Mouse (Mus musculus) A20 (cell line): ENCODE measurements around the gene Fam168a.
A peak's percentile ranks its signal among the peaks of the same experiment; 100 is the strongest.

ENCODE experiments used
- DNase-seq: peaks from one replicate; pipeline ENCODE4 v3.0.0-alpha.2; 2011; ENCODE audit warnings: low read depth, low spot score

The Fam168a gene

DNA sequence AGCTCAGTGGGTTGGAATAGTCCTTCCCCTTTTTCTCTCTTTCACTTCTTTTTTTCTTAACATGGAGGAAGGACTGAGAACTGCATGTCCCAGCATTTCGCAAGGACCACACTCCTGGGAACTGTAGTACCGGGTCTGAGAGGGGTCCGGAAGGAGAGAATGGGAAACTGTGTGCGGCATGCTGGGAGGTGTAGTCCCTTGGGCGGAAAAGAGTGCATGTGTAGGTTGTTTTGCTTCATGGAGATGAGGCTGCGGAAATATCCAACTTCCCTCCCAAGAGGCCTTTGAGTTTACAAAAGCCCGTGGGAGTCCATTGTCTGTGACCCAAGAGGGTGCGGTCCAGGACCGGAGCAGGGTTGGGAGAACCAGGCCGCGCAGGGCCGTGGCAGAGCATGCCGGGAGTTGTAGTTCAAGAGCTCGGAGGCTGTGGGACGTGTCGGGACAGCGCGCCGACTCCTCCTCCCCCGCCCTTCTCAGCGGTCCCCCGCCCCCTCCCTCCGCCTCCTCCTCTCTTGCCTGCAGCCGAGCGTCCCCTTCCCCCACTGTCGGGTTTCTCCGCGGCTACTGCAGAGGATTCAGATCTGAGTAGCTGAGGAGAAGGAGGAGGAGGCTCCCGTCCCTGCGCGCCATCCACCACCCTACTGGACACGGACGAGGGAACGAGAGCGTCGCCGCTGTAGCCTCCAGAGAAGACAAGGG, at the start of gene Fam168a:
Gene Fam168a, plus strand, starts transcription at position 493 of the 699 bp plus-strand sequence.
- DNase-seq, result peak; percentile 98

- DNase-seq, result no peak
Observed at GRCm38 (mm10) chr7:100656739-100657138, 49.7 kb upstream of the Fam168a start.

DNA sequence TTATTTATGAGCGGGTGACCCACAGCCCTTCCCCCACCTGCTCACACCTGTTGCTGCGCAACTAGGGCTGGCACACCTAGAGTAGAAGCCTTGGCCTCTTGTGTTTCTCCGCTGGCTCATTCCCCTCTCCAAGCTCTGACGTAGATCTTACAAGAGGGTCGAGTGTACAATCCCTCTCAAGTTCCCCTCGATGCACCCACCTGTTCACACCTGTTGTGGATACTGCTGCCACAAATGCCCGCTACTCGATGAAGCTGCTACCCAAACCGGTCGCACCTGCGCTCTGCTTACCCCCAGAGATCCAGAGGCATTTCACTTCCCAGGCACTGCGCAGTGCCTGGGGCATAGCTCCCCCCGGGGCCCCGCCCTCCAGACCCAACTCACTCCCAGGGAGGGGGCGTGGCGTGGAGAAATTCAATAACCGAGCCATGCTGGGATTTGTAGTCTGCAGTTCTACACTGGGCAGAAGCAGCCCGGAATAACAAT, 48.3 kb upstream of the Fam168a start:
- DNase-seq, result no peak

DNA sequence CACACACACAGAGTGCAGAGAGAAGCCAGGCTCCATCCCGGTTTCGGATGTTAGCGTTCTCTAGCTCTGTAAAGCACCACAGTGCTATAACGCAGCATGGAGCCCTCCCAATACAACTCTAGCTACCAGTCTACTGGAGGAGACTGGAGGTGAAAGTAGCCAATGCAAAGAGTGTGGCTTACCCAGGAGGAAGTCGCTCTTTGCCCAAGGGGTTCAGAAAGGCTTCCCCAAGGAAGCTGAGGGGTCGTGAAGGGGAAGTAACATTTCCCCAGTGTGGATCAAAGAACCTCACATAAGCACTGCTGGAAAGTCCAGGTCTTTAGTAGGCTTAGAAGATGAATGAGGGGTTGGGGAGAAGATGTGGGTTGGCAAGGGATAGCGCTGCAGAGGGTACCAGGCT, 45.2 kb upstream of the Fam168a start:
- no peak for DNase-seq

- DNase-seq, result no peak
Observed at GRCm38 (mm10) chr7:100662231-100662630, 44.2 kb upstream of the Fam168a start, which contains the start of gene Plekhb1. Plekhb1 (minus strand) TSS chr7:100662414.

DNA sequence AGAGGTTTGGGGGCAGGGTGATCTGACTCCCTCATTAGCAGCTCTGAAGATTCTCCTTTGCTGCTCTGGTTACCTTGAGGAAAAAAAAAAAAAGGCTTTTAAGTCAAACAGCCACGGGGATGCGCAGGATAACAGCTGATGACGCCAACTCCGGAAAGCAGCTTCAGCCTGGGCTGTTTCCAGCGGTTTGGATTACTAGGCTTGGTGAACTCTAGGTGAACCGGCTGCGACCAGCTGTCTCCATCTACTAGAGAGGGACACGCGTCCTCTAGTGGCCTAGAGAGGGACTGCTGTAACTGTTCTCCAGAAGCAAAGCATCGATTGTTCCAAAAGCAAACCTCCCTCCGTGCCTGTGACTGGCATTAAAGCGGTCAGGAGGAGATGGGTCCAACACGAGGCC, 43.2 kb upstream of the Fam168a start:
- peak; percentile 81 for DNase-seq

DNA sequence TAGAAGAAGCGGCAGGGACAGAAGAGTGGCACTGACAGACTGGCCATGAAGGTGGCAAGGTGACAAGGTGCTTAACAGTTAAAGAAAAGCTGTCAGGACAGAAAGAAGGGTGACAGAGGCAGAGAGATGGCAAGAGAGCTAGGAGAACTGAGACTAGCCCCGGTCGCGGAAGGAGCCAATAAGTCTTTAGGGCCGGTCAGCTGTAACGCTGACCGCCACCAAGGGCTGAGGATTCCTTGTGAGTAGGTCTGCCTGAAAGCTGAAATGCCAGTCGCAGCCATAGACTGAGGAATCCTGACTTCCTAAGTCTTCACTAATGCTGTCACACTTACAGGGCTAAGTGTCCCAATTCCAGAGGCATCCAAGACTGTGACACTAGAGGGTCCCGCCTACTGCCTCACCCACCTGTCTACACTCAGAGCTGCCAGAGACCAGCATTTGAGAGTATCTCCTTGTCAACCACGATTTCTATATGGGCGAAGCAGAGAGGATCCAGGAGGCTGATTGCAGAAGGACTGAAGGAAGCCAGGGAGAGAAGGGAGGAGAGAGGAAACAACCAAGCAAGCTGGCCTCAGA, 42.6 kb upstream of the Fam168a start:
- DNase-seq, result no peak

DNA sequence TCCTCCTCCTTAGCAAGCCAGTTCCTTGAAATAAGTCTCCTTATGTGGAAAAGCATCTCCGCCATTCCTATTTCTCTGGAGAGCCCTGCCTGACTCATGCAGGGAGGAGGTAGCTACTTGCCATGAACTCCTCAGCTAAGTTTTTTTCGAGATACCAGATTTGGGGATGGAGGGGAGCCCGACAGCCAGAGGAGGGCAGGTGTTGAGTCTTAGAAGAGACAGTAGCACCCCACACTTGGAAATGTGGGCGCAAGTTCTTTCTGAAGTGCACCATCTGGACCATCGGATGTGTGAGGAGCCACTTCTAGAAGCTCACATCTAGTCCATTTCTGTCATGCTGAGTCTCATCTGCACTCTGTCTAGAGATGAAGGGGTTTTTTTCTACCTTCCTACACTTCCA, 35.8 kb upstream of the Fam168a start:
- no peak for DNase-seq

DNA sequence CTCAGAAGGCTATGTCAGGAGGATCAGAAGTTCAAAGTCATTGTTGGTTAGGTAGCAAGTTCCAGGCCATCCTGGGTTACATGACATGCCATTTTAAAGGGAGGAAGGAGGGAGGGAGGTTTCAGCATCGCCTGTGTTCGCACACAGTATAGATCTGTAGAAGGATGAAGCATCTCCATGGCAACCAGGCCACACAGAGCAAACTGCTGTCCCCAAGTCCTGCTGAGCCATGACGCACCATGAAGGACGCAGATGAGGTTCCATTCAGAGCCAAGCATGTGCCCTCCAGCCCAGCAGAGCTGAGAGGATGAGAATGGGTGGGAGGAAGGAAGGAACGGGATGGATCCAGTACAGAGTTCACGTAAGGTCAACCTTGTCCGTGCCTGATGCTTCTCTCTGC, 33.0 kb upstream of the Fam168a start:
- no peak for DNase-seq

- peak; percentile 65 for DNase-seq
Observed at GRCm38 (mm10) chr7:100674941-100675340, 31.5 kb upstream of the Fam168a start.

DNA sequence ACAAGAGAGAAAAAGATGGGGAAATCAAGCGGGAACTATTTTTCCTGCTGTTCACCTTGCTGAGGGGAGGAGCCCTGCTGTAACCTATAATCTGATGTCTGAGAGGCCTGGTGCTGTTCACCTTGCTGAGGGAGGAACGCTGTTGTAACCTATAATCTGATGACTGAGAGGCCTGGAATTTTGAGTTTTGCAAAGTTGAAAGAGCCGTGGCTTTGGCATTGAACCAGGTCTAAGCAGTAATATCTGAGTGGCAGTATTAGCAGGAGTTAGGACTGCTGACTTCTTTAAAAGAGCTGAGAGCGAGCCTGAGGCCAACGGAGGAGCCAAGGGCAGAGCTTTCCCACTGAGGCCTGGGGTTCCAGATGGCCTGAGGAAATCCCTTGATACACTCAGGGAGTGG, 28.4 kb upstream of the Fam168a start:
- no peak for DNase-seq

DNA sequence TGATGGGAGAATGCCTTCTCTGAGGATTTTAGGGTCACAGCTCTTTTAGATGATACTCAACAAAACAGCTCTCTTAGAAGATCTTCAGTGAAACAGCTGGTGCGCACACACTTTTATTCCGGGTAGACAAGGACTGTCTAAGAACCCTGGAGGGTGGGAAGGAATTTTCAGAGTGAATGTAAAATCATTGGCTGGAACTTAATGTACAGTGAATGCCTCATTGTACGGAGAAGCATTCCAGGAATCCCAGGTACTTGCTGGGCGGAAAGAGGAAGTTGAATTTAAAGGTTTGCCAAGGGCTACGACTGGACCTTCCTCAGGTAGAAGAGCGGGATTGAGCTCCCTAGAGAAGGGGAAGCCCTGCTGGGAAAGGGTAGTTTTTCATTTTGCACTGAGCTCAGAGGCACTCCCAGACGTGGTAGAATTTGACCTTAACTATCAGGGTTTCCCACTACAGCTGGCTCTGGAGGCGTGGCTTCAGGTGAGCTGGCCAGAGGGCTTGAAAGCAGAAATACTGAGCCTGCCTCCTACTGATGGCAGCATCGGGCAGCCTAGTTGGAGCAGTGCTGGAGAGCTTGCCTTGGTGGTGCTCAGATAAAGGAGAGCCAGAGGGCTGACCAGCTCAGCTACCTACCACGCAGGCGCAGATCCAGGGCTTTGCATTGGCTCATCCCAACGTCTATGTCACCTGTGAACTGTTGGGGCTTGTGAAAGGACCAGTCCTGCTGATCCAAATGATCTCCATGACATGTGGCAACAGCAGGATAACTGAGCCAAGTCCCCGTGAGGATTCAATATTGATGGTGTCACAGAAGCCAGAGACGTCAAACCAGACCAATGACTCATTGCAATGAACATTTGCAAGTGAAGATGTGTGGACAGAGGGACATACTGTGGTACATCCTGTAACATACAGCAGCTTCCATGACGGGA, 27.2 kb upstream of the Fam168a start:
- no peak for DNase-seq

DNA sequence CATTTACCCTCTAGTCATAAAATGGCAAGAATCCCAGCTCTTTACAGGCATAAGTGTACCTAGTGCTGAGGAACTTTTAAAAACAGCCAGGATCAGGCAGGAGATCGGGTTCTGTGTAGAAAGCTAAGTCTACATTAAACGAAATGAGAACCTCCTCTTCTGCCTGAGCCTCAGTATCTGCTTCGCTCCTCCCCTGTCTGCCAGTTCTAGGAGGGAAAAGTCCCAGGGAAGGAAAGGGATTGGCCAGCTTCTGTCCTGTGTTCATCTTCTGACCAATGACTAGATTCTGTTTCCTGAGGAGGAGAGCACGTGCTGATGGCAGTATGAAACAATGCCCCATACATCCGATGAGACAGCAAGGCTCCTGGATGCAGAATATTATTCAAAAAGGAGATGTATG, 25.3 kb upstream of the Fam168a start:
- DNase-seq, result no peak

DNA sequence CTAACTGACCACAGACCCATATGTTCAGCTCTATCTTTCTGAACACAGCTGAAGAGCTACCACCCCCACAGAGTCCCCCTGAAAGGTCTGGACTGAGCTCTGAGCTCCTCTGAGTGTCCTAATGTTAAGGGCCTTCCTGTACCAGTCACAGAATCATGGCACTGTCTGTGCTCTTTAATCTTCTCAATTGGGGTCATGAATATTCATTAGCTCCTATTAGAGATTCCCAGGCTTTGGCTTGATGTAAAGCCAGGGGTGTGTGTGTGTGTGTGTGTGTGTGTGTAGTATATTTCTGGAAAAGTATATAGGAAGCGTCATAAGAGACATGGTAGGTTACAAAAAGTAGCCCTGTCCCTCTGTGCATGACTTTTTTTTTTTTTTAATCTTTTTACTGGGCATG, 23.2 kb upstream of the Fam168a start:
- no peak for DNase-seq

DNA sequence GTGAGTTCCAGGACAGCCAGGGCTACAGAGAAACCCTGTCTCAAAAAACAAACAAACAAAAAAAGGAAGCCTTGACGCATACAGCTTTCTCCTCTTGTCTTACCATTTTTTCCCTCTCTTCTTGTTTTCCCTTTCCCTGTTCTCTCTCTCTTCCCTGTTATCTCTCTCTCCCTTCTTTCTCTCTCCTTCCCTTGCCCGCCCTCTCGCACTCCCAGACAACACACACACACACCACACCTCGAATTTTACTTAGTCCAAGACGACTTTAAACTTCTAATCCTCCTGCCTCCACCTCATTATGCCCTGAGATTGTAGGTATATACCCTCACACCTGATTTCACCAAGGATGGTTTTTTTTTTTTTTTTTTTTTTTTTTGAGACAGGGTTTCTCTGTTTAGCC, 22.4 kb upstream of the Fam168a start:
- no peak for DNase-seq

DNA sequence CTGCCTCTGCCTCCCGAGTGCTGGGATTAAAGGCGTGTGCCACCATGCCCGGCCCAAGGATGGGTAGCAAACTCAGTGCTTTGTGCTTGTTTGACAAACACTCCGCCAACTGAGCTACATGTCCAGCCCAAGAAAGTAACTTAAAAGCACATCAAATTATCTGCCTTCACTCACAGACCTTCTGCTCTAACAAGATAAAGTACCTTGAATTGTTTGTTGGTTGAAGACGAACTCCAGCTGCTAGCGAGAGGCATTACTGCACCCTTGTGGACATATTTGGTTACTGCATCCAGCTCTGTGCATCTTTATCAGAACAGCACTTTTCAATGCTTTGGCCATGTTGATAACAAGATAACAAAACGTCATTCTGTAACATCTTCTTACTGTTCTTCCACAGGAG, 21.9 kb upstream of the Fam168a start:
- peak; percentile 78 for DNase-seq

DNA sequence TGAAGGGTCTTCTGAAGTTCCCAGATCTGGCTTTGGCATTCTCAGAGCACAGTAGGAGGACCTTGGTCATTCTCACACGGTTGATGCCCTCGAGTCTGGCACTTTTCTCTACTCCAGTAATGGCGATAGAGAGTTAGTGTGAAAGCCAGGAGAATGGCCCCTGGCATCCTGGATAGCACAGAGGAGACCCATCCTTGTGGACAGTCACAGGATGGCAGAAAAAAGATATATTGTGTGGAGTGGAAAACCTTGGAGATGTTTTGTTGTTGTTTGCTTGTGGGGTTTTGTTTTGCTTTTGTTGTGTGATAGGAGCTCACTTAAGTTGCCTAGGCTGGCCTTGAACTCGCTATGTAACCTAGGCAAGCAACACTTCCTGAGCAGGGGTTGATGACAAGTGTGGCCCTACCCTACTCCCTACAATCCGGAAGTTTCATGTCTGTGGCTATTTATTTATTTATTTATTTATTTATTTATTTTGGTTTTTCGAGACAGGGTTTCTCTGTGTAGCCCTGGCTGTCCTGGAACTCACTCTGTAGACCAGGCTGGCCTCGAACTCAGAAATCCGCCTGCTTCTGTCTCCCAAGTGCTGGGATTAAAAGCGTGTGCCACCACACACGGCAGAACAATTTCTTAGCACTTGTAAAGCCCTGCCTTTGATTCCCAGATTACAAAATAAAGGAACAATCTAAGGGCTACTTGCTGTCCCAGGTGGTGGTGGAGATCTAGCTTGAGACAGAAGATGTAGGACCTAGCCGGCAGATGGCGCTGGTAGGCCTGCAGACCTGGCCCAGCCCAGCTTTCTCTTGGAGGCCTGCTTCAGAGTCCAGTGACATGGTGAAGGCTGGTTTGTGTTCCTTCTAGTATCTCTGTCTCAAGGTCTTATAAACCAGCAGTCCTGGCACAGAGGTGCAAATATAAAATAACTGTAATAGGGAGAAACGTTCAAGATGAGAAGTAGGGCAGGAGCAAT, 21.1 kb upstream of the Fam168a start:
- DNase-seq, result peak; percentile 82

DNA sequence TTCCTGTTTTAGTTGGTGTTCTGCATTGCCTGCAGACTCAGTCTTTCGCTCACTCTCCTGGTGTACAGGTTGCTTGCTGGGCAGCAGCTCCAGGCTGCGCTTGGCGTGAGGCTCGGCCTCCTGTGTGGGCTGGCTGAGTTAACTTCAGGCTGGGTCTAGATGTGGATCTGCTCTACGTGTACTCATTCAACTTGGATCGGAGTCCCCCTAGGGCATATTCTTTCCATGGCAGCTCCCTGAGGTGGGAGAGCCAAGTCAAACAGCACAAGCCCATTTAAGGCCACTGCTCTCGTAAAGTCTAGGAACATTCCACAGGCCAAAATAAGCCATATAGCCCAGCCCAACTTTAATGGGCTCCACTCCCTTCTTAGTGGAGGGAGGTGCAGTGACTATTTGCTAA, 18.0 kb upstream of the Fam168a start:
- no peak for DNase-seq

- no peak for DNase-seq
Observed at GRCm38 (mm10) chr7:100693199-100693598, 13.2 kb upstream of the Fam168a start.

DNA sequence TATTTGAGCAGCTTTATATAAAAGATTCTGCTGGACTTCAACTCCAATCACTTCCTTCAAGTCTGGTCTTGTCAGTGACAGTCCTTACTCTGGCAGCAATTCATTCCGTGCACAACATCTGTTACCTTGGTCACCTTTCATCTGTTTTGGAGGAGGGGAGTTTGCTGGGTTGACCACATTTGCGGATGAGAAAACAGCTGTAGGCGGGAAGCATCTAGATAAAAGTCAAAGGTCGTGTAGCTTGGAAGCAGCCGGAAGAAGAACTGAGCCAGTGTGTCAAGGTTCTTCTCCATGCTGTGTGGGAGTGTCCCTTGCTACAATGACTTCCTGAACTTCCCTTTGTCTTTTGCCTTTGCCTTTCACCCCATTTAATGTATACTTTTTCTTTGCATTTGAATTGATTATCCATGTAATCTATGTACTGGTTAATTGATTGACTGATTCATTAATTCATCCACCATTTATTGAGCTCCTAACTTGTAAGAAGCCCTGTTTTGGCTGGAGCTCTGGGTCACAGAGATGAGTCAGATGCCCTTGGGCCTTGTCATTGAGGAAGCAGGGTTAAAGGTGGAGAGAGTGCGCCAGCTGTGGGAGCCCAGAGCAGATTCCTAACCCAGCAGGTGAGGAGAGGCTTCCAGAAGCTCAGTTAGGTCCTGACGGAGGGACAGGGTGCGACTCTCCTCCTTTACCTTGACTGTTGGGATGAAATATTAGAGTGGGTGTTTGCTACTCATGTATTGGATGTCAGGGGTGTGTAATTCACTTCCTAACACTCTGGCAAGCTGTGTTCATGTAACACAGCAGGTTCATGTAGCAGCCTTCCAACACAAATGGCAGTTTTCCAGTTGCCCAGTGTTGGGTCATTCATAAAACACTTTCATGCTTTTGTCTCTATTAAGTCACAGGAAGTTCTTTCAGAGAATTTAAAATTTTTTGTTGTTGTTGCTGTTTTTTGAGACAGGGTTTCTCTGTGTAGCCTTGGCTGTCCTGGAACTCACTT, 6.4 kb upstream of the Fam168a start:
- no peak for DNase-seq
